ENCODE assay signal across 21 mouse cellular contexts in the genomic region with DNA sequence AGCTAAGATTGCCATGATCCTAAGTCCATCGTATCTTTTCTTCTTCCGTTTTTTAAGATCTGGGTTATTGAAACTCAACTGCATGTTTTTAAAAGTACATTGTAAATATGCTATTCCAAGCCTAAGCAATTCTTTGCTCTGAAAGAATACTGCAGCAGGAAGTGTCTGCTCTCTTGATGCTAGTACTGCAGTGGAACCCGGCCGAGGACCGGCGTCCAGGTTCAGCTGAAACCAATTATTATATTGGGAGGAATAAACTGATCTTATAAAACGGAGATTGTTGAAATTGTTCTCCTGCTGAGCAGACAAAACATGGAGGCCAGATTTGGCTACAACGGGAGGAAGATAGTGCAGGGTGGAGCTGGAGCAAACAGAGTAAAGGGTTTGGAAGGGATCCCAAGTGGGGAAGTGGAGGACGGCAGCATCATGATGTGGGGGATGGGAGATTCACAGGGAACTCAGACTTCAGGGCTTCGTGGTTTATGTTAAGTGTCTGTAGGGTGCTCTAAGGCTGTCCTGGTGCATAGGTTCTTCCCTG.
DNase-seq lines count a peak whose midpoint lies in the region; ATAC-seq lines count a peak whose summit lies in the region.
"Had no signal": no experiment of that assay in that cellular context is flagged by ENCODE, and none has a peak within 500 bp of the region (broad histone marks: within the 10 kb centered on the region; RNA-seq: fewer than 3 reads in every experiment).

No protein-coding gene starts in this region.

- H3K4me3 ChIP-seq in embryonic facial prominence, embryonic 12.5 days, result no peak overlapping the region
- no peak overlapping the region for H3K4me3 ChIP-seq in embryonic facial prominence, embryonic 10.5 days
- H3K4me3 ChIP-seq in limb, embryonic 13.5 days, result no peak overlapping the region
- H3K4me3 ChIP-seq: hindbrain, embryonic 12.5 days; hindbrain, embryonic 15.5 days had no signal

- H3K4me2 ChIP-seq in embryonic facial prominence, embryonic 12.5 days (replicated peaks), result no peak overlapping the region
- H3K4me2 ChIP-seq in limb, embryonic 13.5 days (replicated peaks), result no peak overlapping the region
- H3K4me2 ChIP-seq: heart, embryonic 11.5 days; hindbrain, embryonic 12.5 days; hindbrain, embryonic 15.5 days had no signal

- no peaks in the 10 kb centered on the region for H3K36me3 ChIP-seq in embryonic facial prominence, embryonic 12.5 days
- H3K36me3 ChIP-seq in embryonic facial prominence, embryonic 10.5 days (replicated peaks), result no peaks in the 10 kb centered on the region
- H3K36me3 ChIP-seq in limb, embryonic 13.5 days, result peaks cover 34% of the 10 kb centered on the region
- H3K36me3 ChIP-seq: hindbrain, embryonic 12.5 days; hindbrain, embryonic 15.5 days had no signal

- 0 out of 2 replicates have a peak overlapping the region, but pooled peaks have one; percentile 41 for H3K27ac ChIP-seq in embryonic facial prominence, embryonic 12.5 days
- H3K27ac ChIP-seq in embryonic facial prominence, embryonic 10.5 days (replicated peaks), result no peak overlapping the region
- peak overlapping the region; percentile 61; the same call in 1 of the 2 replicates for H3K27ac ChIP-seq in limb, embryonic 13.5 days
- H3K27ac ChIP-seq: hindbrain, embryonic 12.5 days; hindbrain, embryonic 15.5 days had no signal

- 55% methylated on average over 10 of the region's 10 CpGs for WGBS in embryonic facial prominence, embryonic 12.5 days
- 77% methylated on average over 10 of the region's 10 CpGs for WGBS in embryonic facial prominence, embryonic 10.5 days
- WGBS in limb, embryonic 13.5 days, result 45% methylated on average over 10 of the region's 10 CpGs

- H3K4me1 ChIP-seq in embryonic facial prominence, embryonic 12.5 days, result no peaks in the 10 kb centered on the region
- H3K4me1 ChIP-seq in embryonic facial prominence, embryonic 10.5 days, result no peaks in the 10 kb centered on the region
- peaks cover 35% of the 10 kb centered on the region for H3K4me1 ChIP-seq in limb, embryonic 13.5 days
- H3K4me1 ChIP-seq: hindbrain, embryonic 12.5 days; hindbrain, embryonic 15.5 days had no signal

- no peak overlapping the region for H3K9ac ChIP-seq in embryonic facial prominence, embryonic 12.5 days
- H3K9ac ChIP-seq in limb, embryonic 13.5 days, result no peak overlapping the region
- H3K9ac ChIP-seq: forebrain, postnatal 0 days; hindbrain, embryonic 12.5 days; hindbrain, embryonic 15.5 days had no signal

- H3K27me3 ChIP-seq in embryonic facial prominence, embryonic 12.5 days, result no peaks in the 10 kb centered on the region
- H3K27me3 ChIP-seq in embryonic facial prominence, embryonic 10.5 days (replicated peaks; ENCODE audit: low read depth, poor library complexity, severe bottlenecking), result no peaks in the 10 kb centered on the region
- no peaks in the 10 kb centered on the region for H3K27me3 ChIP-seq in limb, embryonic 13.5 days
- H3K27me3 ChIP-seq: hindbrain, embryonic 12.5 days; hindbrain, embryonic 15.5 days had no signal

- no peak for DNase-seq in embryonic facial prominence, embryonic 10.5 days (ENCODE audit: low spot score)
- peak; percentile 15 for DNase-seq in ovary, postnatal 36 days (ENCODE audit: low spot score)
- DNase-seq in ovary, postnatal 14 days (ENCODE audit: low spot score), result no peak
- DNase-seq in cerebellum, adult 11-12 months, result no peak
- DNase-seq in heart, adult 11 months, result no peak
- no peak for DNase-seq in retina, embryonic 14.5 days (ENCODE audit: low spot score)
- DNase-seq: adrenal gland, adult 8-10 months; adrenal gland, postnatal 25 days; cerebellum, adult 2 months; cerebellum, adult 9-11 months; cerebellum, postnatal 25 days; forebrain, postnatal 0 days; gastrocnemius, postnatal 10 days; gastrocnemius, postnatal 36 days had no signal

- ATAC-seq in embryonic facial prominence, embryonic 12.5 days (ENCODE audit: insufficient number of reproducible peaks, insufficient read depth, low FRiP score, low TSS enrichment), result no peak
- peak; percentile 60; the same call in 1 of the 2 replicates for ATAC-seq in limb, embryonic 13.5 days (ENCODE audit: low FRiP score, low read depth)
- ATAC-seq: activated CD4-positive, CD25-positive, alpha-beta regulatory T cell, adult 4 months; forebrain, embryonic 14.5 days; forebrain, postnatal 0 days had no signal

- no peaks in the 10 kb centered on the region for H3K9me3 ChIP-seq in embryonic facial prominence, embryonic 12.5 days
- no peaks in the 10 kb centered on the region for H3K9me3 ChIP-seq in embryonic facial prominence, embryonic 10.5 days
- H3K9me3 ChIP-seq in limb, embryonic 13.5 days, result no peaks in the 10 kb centered on the region
- H3K9me3 ChIP-seq: hindbrain, embryonic 12.5 days; hindbrain, embryonic 15.5 days had no signal
